ENCODE assay signal across 10 mouse cellular contexts in the genomic region with DNA sequence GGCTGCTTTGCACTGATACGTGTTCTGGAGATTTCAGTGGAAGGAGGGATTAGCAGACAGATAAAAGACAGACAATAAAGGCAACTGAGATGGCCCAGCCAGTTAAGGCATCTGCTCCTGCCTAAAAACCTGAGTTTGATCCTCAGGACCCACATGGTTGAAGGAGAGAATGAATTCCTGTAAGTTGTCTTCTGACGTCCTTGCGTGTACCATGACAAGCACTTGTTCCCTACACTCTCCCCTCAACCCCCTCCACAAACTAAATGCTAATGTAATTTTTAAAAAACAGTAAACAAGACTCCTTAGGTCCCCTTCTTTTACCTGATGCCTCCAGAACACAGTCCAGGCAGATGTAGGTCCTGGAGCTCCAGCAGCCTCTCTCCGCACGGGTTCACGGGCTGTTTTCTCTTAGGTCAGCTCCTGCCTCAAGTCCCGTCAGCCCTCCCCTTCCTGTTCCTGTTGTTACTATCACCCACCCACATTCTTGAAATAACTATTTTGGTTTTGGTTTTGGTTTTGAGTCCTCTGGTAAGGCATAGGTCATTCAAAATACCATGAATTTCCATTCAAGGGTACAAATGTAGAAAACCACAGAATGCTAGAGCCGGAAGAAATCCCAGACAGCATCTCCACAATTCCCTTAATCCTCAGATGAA.
DNase-seq lines count a peak whose midpoint lies in the region; ATAC-seq and TF ChIP-seq lines count a peak whose summit lies in the region.
"Had no signal": no experiment of that assay in that cellular context is flagged by ENCODE, and none has a peak within 500 bp of the region (broad histone marks: within the 10 kb centered on the region; RNA-seq: fewer than 3 reads in every experiment).

No protein-coding gene starts in this region.

- H3K4me2 ChIP-seq in heart, postnatal 0 days (ENCODE audit: low read depth, low read length), result peak overlapping the region; percentile 28; the same call in 1 of the 2 replicates
- H3K4me2 ChIP-seq: stomach, embryonic 15.5 days had no signal

- WGBS in heart, postnatal 0 days, result 75% methylated on average over 8 of the region's 8 CpGs
- WGBS in small intestine, adult 2 months, result 74% methylated on average over 8 of the region's 8 CpGs
- WGBS in embryonic facial prominence, embryonic 10.5 days, result 87% methylated on average over 8 of the region's 8 CpGs

- H3K4me3 ChIP-seq in heart, postnatal 0 days (ENCODE audit: low read depth, low read length), result peak overlapping the region; percentile 9; the same call in 1 of the 2 replicates
- H3K4me3 ChIP-seq in small intestine, adult 2 months (ENCODE audit: low read depth, low read length), result peak overlapping the region; percentile 31
- no peak overlapping the region for H3K4me3 ChIP-seq in embryonic facial prominence, embryonic 10.5 days
- H3K4me3 ChIP-seq: stomach, embryonic 15.5 days had no signal

- no peak for TF ChIP-seq CTCF in heart, postnatal 0 days (IDR thresholded peaks at IDR 0.05; ENCODE audit: low read depth)
- TF ChIP-seq CTCF in small intestine, adult 2 months (IDR thresholded peaks at IDR 0.05; ENCODE audit: extremely low read depth, insufficient read length, insufficient replicate concordance, low read depth, low read length), result no peak

- no peak for TF ChIP-seq EP300 in heart, postnatal 0 days (IDR thresholded peaks at IDR 0.05; ENCODE audit: low read depth)

- H3K9me3 ChIP-seq in heart, postnatal 0 days (replicated peaks; ENCODE audit: control insufficient read depth, low read length), result 0 out of 2 replicates have a peak, but pooled peaks cover 3% of the 10 kb centered on the region
- no peaks in the 10 kb centered on the region for H3K9me3 ChIP-seq in embryonic facial prominence, embryonic 10.5 days
- H3K9me3 ChIP-seq: stomach, embryonic 15.5 days had no signal

- no peak overlapping the region for H3K27ac ChIP-seq in heart, postnatal 0 days (ENCODE audit: low read depth)
- no peak overlapping the region for H3K27ac ChIP-seq in small intestine, adult 2 months (ENCODE audit: insufficient read depth, low read depth, low read length)
- H3K27ac ChIP-seq in embryonic facial prominence, embryonic 10.5 days (replicated peaks), result no peak overlapping the region
- H3K27ac ChIP-seq: stomach, embryonic 15.5 days had no signal

- no peak overlapping the region for H3K9ac ChIP-seq in heart, postnatal 0 days (replicated peaks; ENCODE audit: low read depth, low read length)
- H3K9ac ChIP-seq: stomach, embryonic 15.5 days had no signal

- no peak for ATAC-seq in heart, postnatal 0 days (ENCODE audit: insufficient read depth, low read depth)

- H3K27me3 ChIP-seq in heart, postnatal 0 days (ENCODE audit: control insufficient read depth, insufficient read depth, low read length), result no peaks in the 10 kb centered on the region
- no peaks in the 10 kb centered on the region for H3K27me3 ChIP-seq in small intestine, adult 2 months (ENCODE audit: control insufficient read depth, insufficient read depth, low read length)
- no peaks in the 10 kb centered on the region for H3K27me3 ChIP-seq in embryonic facial prominence, embryonic 10.5 days (replicated peaks; ENCODE audit: low read depth, poor library complexity, severe bottlenecking)
- H3K27me3 ChIP-seq: stomach, embryonic 15.5 days had no signal

- no peaks in the 10 kb centered on the region for H3K4me1 ChIP-seq in heart, postnatal 0 days (ENCODE audit: control insufficient read depth, insufficient read depth)
- H3K4me1 ChIP-seq in small intestine, adult 2 months (ENCODE audit: control insufficient read depth, insufficient read depth, insufficient read length, low read length), result no peaks in the 10 kb centered on the region
- no peaks in the 10 kb centered on the region for H3K4me1 ChIP-seq in embryonic facial prominence, embryonic 10.5 days
- H3K4me1 ChIP-seq: stomach, embryonic 15.5 days had no signal

- TF ChIP-seq POLR2A in small intestine, adult 2 months (IDR thresholded peaks at IDR 0.05; ENCODE audit: low read depth, low read length), result no peak

- peak; percentile 12 to 54 for DNase-seq in heart, adult 9 months (ENCODE audit: low spot score in 2 of 2)
- DNase-seq in heart, postnatal 4 days, result no peak
- peak; percentile 31 to 39 for DNase-seq in CD8-positive naive resting alpha-beta T cell, adult 2 months (ENCODE audit: low read depth in 2 of 2, low spot score in 2 of 2)
- no peak for DNase-seq in heart, postnatal 0 days (ENCODE audit: low spot score)
- no peak for DNase-seq in urinary bladder, postnatal 10 days (ENCODE audit: low spot score)
- DNase-seq in embryonic facial prominence, embryonic 10.5 days (ENCODE audit: low spot score), result no peak
- no peak for DNase-seq in cerebellum, adult 11-12 months
- DNase-seq: layer of hippocampus, postnatal 36 days had no signal

- H3K36me3 ChIP-seq in heart, postnatal 0 days (replicated peaks; ENCODE audit: control insufficient read depth, insufficient read depth, low read length), result no peaks in the 10 kb centered on the region
- no peaks in the 10 kb centered on the region for H3K36me3 ChIP-seq in small intestine, adult 2 months (ENCODE audit: control insufficient read depth, insufficient read depth, low read length)
- H3K36me3 ChIP-seq in embryonic facial prominence, embryonic 10.5 days (replicated peaks), result no peaks in the 10 kb centered on the region
- H3K36me3 ChIP-seq: stomach, embryonic 15.5 days had no signal

Comparison
In these comparisons a context has a peak if more than half of its experiments do, and no peak if none do; other contexts are left out.
1. DNase-seq: peak in heart, adult 9 months (2 of 2) and CD8-positive naive resting alpha-beta T cell, adult 2 months (2 of 2); none in heart, postnatal 4 days (single experiment), heart, postnatal 0 days (single experiment), urinary bladder, postnatal 10 days (single experiment), embryonic facial prominence, embryonic 10.5 days (single experiment) and cerebellum, adult 11-12 months (single experiment).